Mouse (Mus musculus): ENCODE measurements around the gene Gpr3. TPM values are rescaled to one million over a fixed set of nuclear protein-coding genes. Genes with fewer than 3 reads are reported as not detected.
A peak's percentile ranks its signal among the peaks of the same experiment; 100 is the strongest.

Gpr3 gene
- polyA plus RNA-seq, 1 experiment from 2014 or later = 0.11 TPM

DNA sequence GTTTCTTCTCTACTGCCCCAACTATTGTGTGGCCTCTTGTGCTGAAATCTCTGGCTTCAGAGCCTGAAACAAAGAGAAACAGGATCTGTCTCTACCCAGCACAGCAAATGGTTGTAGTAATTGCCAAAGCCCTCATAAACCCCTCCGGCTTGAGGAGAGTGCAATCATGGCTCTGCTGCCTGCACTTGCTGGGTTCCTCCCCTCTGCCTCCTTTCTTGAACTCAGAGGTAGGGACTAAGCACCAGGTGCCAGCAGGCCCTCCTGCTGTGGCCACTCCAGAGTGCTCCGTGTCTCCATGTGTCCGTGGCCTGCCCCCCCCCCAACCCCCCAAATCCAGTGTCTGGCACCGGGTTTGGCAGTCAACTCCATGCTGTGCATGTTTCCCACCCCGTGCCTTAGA is 15.0 kb downstream of the Gpr3 start:
- 39% methylated on average over 5 of the region's 5 CpGs for WGBS
- TF ChIP-seq EP300 (optimal IDR thresholded peaks at IDR 0.05) (no peak), CTCF (IDR thresholded peaks at IDR 0.05; ENCODE audit: low read depth) (no peak)
- Histone ChIP-seq H3K9me3 (ENCODE audit: control insufficient read depth, low read length) (no peaks in the 10 kb centered on the region), H3K4me1 (replicated peaks; ENCODE audit: control insufficient read depth, insufficient read depth) (peaks cover 16% of the 10 kb centered on the region), H3K4me3 (ENCODE audit: low read depth, low read length) (no peak overlapping the region), H3K9ac (ENCODE audit: low read length) (no peak overlapping the region; the same call in 1 of the 2 replicates), H3K27me3 (ENCODE audit: control insufficient read depth, insufficient read depth, low read length) (no peaks in the 10 kb centered on the region), H3K36me3 (ENCODE audit: control insufficient read depth, insufficient read depth, low read length) (peaks cover 16% of the 10 kb centered on the region; the same call in 1 of the 2 replicates), H3K27ac (replicated peaks) (peak overlapping the region; percentile 70), H3K4me2 (replicated peaks; ENCODE audit: low read depth) (no peak overlapping the region)
- no peak for ATAC-seq (ENCODE audit: low FRiP score, low TSS enrichment)
- no peak for DNase-seq (ENCODE audit: low spot score)

DNA sequence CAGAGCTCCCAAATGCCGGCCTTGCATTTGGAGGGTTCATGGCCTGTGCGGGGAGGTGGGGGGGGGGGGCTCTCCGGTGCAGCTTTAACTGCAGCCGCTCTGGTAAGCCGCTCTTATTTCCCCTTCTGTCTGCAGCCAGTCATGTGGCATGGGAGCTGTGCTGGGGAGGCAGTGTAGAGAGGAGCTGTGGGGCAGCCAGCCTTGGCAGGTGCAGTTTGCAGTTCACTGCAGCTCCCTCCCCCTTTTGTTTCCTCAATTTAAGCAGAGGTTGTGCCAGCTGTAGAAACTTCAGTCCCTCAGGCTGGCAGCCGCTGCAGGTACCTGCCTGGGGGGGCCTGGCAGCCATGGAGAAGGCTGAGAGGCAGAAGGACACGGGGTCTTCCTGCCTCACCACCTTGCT is 15.5 kb downstream of the Gpr3 start:
- 40% methylated on average over 7 of the region's 7 CpGs for WGBS
- Histone ChIP-seq H3K27ac (replicated peaks) (peak overlapping the region; percentile 36; the same call in 1 of the 2 replicates), H3K36me3 (ENCODE audit: control insufficient read depth, insufficient read depth, low read length) (peaks cover 19% of the 10 kb centered on the region), H3K4me1 (replicated peaks; ENCODE audit: control insufficient read depth, insufficient read depth) (peaks cover 16% of the 10 kb centered on the region), H3K4me3 (ENCODE audit: low read depth, low read length) (no peak overlapping the region), H3K27me3 (ENCODE audit: control insufficient read depth, insufficient read depth, low read length) (no peaks in the 10 kb centered on the region), H3K9ac (ENCODE audit: low read length) (no peak overlapping the region), H3K4me2 (replicated peaks; ENCODE audit: low read depth) (no peak overlapping the region), H3K9me3 (ENCODE audit: control insufficient read depth, low read length) (no peaks in the 10 kb centered on the region)
- no peak for DNase-seq (ENCODE audit: low spot score)
- ATAC-seq (ENCODE audit: low FRiP score, low TSS enrichment) = no peak
- TF ChIP-seq CTCF (IDR thresholded peaks at IDR 0.05; ENCODE audit: low read depth) (no peak), EP300 (optimal IDR thresholded peaks at IDR 0.05) (no peak)

DNA sequence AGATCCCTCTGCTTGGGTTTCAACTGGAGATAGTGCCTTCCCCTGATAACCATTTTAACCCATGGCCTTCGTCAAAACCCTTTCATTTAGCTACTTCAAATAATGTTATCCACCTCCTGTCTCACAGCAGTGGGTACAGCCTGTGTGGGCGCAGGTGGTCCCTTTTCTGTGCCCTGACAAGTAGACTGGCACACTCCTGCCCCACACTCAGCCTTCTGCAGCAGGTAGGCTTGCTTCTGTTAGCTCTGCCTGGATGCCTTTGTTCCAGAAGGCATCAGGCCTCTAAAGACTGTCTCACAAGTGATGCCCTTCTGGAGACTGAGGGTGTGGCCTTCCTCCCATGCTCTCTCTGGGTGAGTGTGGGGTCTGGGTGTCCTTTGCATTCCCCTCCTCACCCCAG is 16.2 kb downstream of the Gpr3 start:
- Histone ChIP-seq H3K36me3 (ENCODE audit: control insufficient read depth, insufficient read depth, low read length) (peaks cover 20% of the 10 kb centered on the region), H3K9ac (ENCODE audit: low read length) (no peak overlapping the region), H3K4me1 (replicated peaks; ENCODE audit: control insufficient read depth, insufficient read depth) (peaks cover 16% of the 10 kb centered on the region), H3K9me3 (ENCODE audit: control insufficient read depth, low read length) (no peaks in the 10 kb centered on the region), H3K4me2 (replicated peaks; ENCODE audit: low read depth) (no peak overlapping the region), H3K27me3 (ENCODE audit: control insufficient read depth, insufficient read depth, low read length) (no peaks in the 10 kb centered on the region), H3K27ac (replicated peaks) (no peak overlapping the region), H3K4me3 (ENCODE audit: low read depth, low read length) (no peak overlapping the region)
- TF ChIP-seq CTCF (IDR thresholded peaks at IDR 0.05; ENCODE audit: low read depth) = no peak
- TF ChIP-seq EP300 (optimal IDR thresholded peaks at IDR 0.05) = no peak
- ATAC-seq (ENCODE audit: low FRiP score, low TSS enrichment) = no peak
- DNase-seq (ENCODE audit: low spot score) = no peak
- 84% methylated on average over 2 of the region's 2 CpGs for WGBS

DNA sequence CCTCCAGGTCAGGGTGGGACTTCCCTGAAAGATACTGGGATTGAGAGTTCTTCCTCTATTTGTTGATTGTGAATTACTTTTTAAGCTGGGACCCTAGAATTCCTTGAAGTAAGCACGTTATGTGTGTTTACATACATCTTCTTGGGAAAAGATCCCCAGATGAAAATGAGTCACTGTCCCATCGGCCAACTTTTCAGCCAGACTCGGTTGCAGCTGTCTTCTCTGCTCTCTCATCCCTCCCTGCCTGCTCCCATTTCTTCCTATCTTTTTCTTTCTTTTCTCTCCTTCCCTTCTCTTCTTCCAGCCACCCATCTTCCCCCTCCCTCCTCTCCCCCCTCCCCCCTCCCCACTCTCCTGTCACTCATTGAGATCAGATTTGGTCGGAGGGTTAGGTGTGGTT is 17.3 kb downstream of the Gpr3 start:
- ATAC-seq (ENCODE audit: low FRiP score, low TSS enrichment) (no peak), DNase-seq (ENCODE audit: low spot score) (no peak)
- no peak overlapping the region for H3K27ac ChIP-seq (replicated peaks)
- no peak overlapping the region for H3K4me2 ChIP-seq (replicated peaks; ENCODE audit: low read depth)
- H3K36me3 ChIP-seq (ENCODE audit: control insufficient read depth, insufficient read depth, low read length) = peaks cover 24% of the 10 kb centered on the region
- 43% methylated on average over 4 of the region's 4 CpGs for WGBS
- H3K4me1 ChIP-seq (replicated peaks; ENCODE audit: control insufficient read depth, insufficient read depth) = peaks cover 10% of the 10 kb centered on the region
- no peak overlapping the region for H3K9ac ChIP-seq (ENCODE audit: low read length)
- TF ChIP-seq CTCF (IDR thresholded peaks at IDR 0.05; ENCODE audit: low read depth) = no peak
- TF ChIP-seq EP300 (optimal IDR thresholded peaks at IDR 0.05) = no peak
- no peak overlapping the region for H3K4me3 ChIP-seq (ENCODE audit: low read depth, low read length)
- no peaks in the 10 kb centered on the region for H3K27me3 ChIP-seq (ENCODE audit: control insufficient read depth, insufficient read depth, low read length)
- H3K9me3 ChIP-seq (ENCODE audit: control insufficient read depth, low read length) = no peaks in the 10 kb centered on the region

DNA sequence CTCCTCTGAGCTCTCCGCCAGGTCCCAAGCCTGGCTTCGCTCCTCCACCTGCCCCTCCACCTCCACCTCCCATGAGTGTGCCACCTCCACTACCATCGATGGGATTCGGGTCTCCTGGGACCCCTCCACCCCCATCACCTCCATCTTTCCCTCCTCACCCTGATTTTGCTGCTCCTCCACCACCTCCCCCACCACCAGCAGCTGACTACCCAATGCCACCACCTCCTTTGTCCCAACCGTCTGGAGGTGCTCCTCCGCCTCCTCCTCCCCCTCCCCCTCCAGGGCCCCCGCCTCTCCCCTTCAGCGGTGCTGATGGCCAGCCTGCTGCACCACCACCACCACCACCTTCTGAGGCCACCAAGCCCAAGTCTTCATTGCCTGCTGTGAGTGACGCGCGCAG is 17.9 kb downstream of the Gpr3 start:
- H3K27ac ChIP-seq (replicated peaks) = no peak overlapping the region
- WGBS = 91% methylated on average over 8 of the region's 11 CpGs
- peaks cover 28% of the 10 kb centered on the region for H3K36me3 ChIP-seq (ENCODE audit: control insufficient read depth, insufficient read depth, low read length)

DNA sequence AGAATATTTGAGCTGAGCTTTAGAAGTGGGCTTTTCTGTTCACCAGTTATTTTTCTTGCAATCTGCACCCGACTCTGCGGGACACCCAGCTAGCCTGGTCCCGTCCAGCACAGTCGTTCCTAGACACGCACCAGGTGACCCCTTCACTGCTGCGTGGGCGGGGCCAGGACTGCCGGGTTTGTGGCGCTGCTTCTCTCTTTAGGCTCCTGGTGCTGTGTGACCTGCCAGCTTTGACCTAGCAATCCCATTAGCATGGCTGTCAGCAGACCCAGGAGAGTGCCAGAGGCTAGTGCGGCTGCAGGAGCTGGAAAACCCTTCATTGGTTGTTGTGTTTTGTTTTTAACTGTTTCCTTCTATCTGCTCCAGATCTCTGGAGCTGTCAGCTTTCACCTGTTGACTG is 22.9 kb downstream of the Gpr3 start:
- Histone ChIP-seq H3K4me2 (replicated peaks; ENCODE audit: low read depth) (no peak overlapping the region), H3K27me3 (ENCODE audit: control insufficient read depth, insufficient read depth, low read length) (no peaks in the 10 kb centered on the region), H3K27ac (replicated peaks) (no peak overlapping the region), H3K4me1 (replicated peaks; ENCODE audit: control insufficient read depth, insufficient read depth) (0 out of 2 replicates have a peak, but pooled peaks cover under 1% of the 10 kb centered on the region), H3K4me3 (ENCODE audit: low read depth, low read length) (no peak overlapping the region), H3K9me3 (ENCODE audit: control insufficient read depth, low read length) (no peaks in the 10 kb centered on the region), H3K9ac (ENCODE audit: low read length) (no peak overlapping the region), H3K36me3 (ENCODE audit: control insufficient read depth, insufficient read depth, low read length) (peaks cover 32% of the 10 kb centered on the region)
- DNase-seq (ENCODE audit: low spot score) (no peak), ATAC-seq (ENCODE audit: low FRiP score, low TSS enrichment) (no peak)
- no peak for TF ChIP-seq CTCF (IDR thresholded peaks at IDR 0.05; ENCODE audit: low read depth)
- no peak for TF ChIP-seq EP300 (optimal IDR thresholded peaks at IDR 0.05)
- 63% methylated on average over 10 of the region's 10 CpGs for WGBS

More for the DNA sequence above, 17.9 kb downstream of the Gpr3 start:
- Histone ChIP-seq H3K9ac (ENCODE audit: low read length) (no peak overlapping the region), H3K9me3 (ENCODE audit: control insufficient read depth, low read length) (no peaks in the 10 kb centered on the region), H3K27me3 (ENCODE audit: control insufficient read depth, insufficient read depth, low read length) (no peaks in the 10 kb centered on the region), H3K4me1 (replicated peaks; ENCODE audit: control insufficient read depth, insufficient read depth) (peaks cover 8% of the 10 kb centered on the region), H3K4me3 (ENCODE audit: low read depth, low read length) (no peak overlapping the region), H3K4me2 (replicated peaks; ENCODE audit: low read depth) (no peak overlapping the region)
- DNase-seq (ENCODE audit: low spot score) (no peak), ATAC-seq (ENCODE audit: low FRiP score, low TSS enrichment) (no peak)
- TF ChIP-seq CTCF (IDR thresholded peaks at IDR 0.05; ENCODE audit: low read depth) (no peak), EP300 (optimal IDR thresholded peaks at IDR 0.05) (no peak)

Data from stomach, postnatal 0 days (tissue).